Mouse (Mus musculus): Measurements from ENCODE around the gene Slit3.

DNA sequence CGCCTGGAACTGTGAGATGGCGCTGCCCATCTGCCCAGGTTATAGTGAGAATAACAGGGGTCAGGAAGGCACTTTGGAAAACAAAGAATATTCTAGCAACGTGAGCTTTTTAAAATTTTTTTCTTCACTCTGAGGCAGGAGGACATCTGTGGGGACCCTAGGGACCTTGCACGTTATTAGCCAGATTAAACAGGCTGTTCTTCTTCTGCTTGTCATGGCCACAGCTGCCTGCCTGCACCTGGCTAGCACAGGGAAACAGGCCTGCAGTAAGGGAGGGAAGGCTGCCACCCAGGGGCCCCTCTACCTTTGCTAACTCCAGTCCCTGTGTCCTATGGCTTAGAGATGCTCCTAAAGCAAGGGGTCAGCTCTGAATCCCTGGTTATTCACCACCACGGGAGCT is 487.8 kb downstream of the Slit3 start:
- TF ChIP-seq CTCF (IDR thresholded peaks at IDR 0.05; ENCODE audit: extremely low read depth, insufficient read length, insufficient replicate concordance, low read depth, low read length) (no peak), POLR2A (IDR thresholded peaks at IDR 0.05; ENCODE audit: low read depth, low read length) (no peak)
